Mouse (Mus musculus): Measurements from ENCODE around the gene Rnf144b. TPM values are rescaled to one million over a fixed set of nuclear protein-coding genes. Genes with fewer than 3 reads are reported as not detected.

Gene Rnf144b
- polyA plus RNA-seq, 1 experiment from 2014 or later, result 1.7 TPM

GRCm38 (mm10) chr13:47152390-47152789 lies 29.9 kb downstream of the Rnf144b start:
- H3K9ac ChIP-seq, result no peak overlapping the region
- no peaks in the 10 kb centered on the region for H3K9me3 ChIP-seq (replicated peaks)
- H3K27ac ChIP-seq, result no peak overlapping the region
- no peak overlapping the region for H3K4me2 ChIP-seq
- no peaks in the 10 kb centered on the region for H3K27me3 ChIP-seq
- ATAC-seq (replicated peaks; ENCODE audit: insufficient number of reproducible peaks, insufficient read depth, low FRiP score, low read depth), result no peak
- no peaks in the 10 kb centered on the region for H3K36me3 ChIP-seq
- WGBS, result 31% methylated on average over 7 of the region's 7 CpGs
- H3K4me3 ChIP-seq, result no peak overlapping the region
- H3K4me1 ChIP-seq (replicated peaks), result peaks cover 19% of the 10 kb centered on the region

GRCm38 (mm10) chr13:47153206-47153605 lies 30.8 kb downstream of the Rnf144b start:
- Histone ChIP-seq H3K36me3 (no peaks in the 10 kb centered on the region), H3K9ac (no peak overlapping the region), H3K4me3 (no peak overlapping the region), H3K4me2 (no peak overlapping the region), H3K27ac (no peak overlapping the region), H3K27me3 (no peaks in the 10 kb centered on the region), H3K4me1 (replicated peaks) (peaks cover 10% of the 10 kb centered on the region), H3K9me3 (replicated peaks) (no peaks in the 10 kb centered on the region)
- WGBS, result 77% methylated on average over 5 of the region's 5 CpGs
- no peak for ATAC-seq (replicated peaks; ENCODE audit: insufficient number of reproducible peaks, insufficient read depth, low FRiP score, low read depth)

GRCm38 (mm10) chr13:47154866-47155265 lies 32.4 kb downstream of the Rnf144b start:
- Histone ChIP-seq H3K27ac (no peak overlapping the region), H3K36me3 (no peaks in the 10 kb centered on the region), H3K4me3 (no peak overlapping the region), H3K4me1 (replicated peaks) (no peaks in the 10 kb centered on the region), H3K27me3 (no peaks in the 10 kb centered on the region), H3K4me2 (no peak overlapping the region), H3K9ac (no peak overlapping the region), H3K9me3 (replicated peaks) (no peaks in the 10 kb centered on the region)
- 76% methylated on average over 4 of the region's 4 CpGs for WGBS
- no peak for ATAC-seq (replicated peaks; ENCODE audit: insufficient number of reproducible peaks, insufficient read depth, low FRiP score, low read depth)

GRCm38 (mm10) chr13:47156841-47157240 lies 34.4 kb downstream of the Rnf144b start:
- WGBS, result 44% methylated on average over 5 of the region's 5 CpGs

GRCm38 (mm10) chr13:47162001-47162400 lies 39.5 kb downstream of the Rnf144b start:
- Histone ChIP-seq H3K9me3 (replicated peaks) (no peaks in the 10 kb centered on the region), H3K4me2 (no peak overlapping the region), H3K27ac (no peak overlapping the region), H3K36me3 (no peaks in the 10 kb centered on the region), H3K4me1 (replicated peaks) (no peaks in the 10 kb centered on the region), H3K4me3 (no peak overlapping the region), H3K27me3 (no peaks in the 10 kb centered on the region), H3K9ac (no peak overlapping the region)
- WGBS, result 82% methylated on average over 5 of the region's 5 CpGs
- no peak for ATAC-seq (replicated peaks; ENCODE audit: insufficient number of reproducible peaks, insufficient read depth, low FRiP score, low read depth)

More at GRCm38 (mm10) chr13:47156841-47157240, 34.4 kb downstream of the Rnf144b start:
- Histone ChIP-seq H3K27me3 (no peaks in the 10 kb centered on the region), H3K36me3 (no peaks in the 10 kb centered on the region), H3K9ac (no peak overlapping the region), H3K4me3 (no peak overlapping the region), H3K27ac (no peak overlapping the region), H3K9me3 (replicated peaks) (no peaks in the 10 kb centered on the region), H3K4me1 (replicated peaks) (no peaks in the 10 kb centered on the region), H3K4me2 (no peak overlapping the region)
- no peak for ATAC-seq (replicated peaks; ENCODE audit: insufficient number of reproducible peaks, insufficient read depth, low FRiP score, low read depth)

GRCm38 (mm10) chr13:47164732-47165131 lies 42.3 kb downstream of the Rnf144b start:
- 75% methylated on average over 5 of the region's 5 CpGs for WGBS
- ATAC-seq (replicated peaks; ENCODE audit: insufficient number of reproducible peaks, insufficient read depth, low FRiP score, low read depth), result no peak
- H3K9me3 ChIP-seq (replicated peaks), result no peaks in the 10 kb centered on the region
- no peak overlapping the region for H3K27ac ChIP-seq
- no peak overlapping the region for H3K4me3 ChIP-seq
- H3K9ac ChIP-seq, result no peak overlapping the region
- H3K4me2 ChIP-seq, result no peak overlapping the region
- H3K4me1 ChIP-seq (replicated peaks), result no peaks in the 10 kb centered on the region
- no peaks in the 10 kb centered on the region for H3K27me3 ChIP-seq
- no peaks in the 10 kb centered on the region for H3K36me3 ChIP-seq

GRCm38 (mm10) chr13:47165261-47165660 lies 42.8 kb downstream of the Rnf144b start:
- H3K4me2 ChIP-seq, result no peak overlapping the region
- ATAC-seq (replicated peaks; ENCODE audit: insufficient number of reproducible peaks, insufficient read depth, low FRiP score, low read depth), result no peak
- H3K27ac ChIP-seq, result no peak overlapping the region
- no peaks in the 10 kb centered on the region for H3K4me1 ChIP-seq (replicated peaks)
- no peaks in the 10 kb centered on the region for H3K27me3 ChIP-seq
- H3K36me3 ChIP-seq, result no peaks in the 10 kb centered on the region
- H3K9ac ChIP-seq, result no peak overlapping the region
- WGBS, result 86% methylated on average over 2 of the region's 2 CpGs
- H3K9me3 ChIP-seq (replicated peaks), result no peaks in the 10 kb centered on the region
- no peak overlapping the region for H3K4me3 ChIP-seq

GRCm38 (mm10) chr13:47168484-47168883 lies 46.0 kb downstream of the Rnf144b start:
- Histone ChIP-seq H3K4me2 (no peak overlapping the region), H3K9me3 (replicated peaks) (no peaks in the 10 kb centered on the region), H3K4me3 (no peak overlapping the region), H3K27me3 (no peaks in the 10 kb centered on the region), H3K27ac (no peak overlapping the region), H3K4me1 (replicated peaks) (no peaks in the 10 kb centered on the region), H3K9ac (no peak overlapping the region), H3K36me3 (no peaks in the 10 kb centered on the region)
- ATAC-seq (replicated peaks; ENCODE audit: insufficient number of reproducible peaks, insufficient read depth, low FRiP score, low read depth), result no peak
- 38% methylated on average over 11 of the region's 11 CpGs for WGBS

- Histone ChIP-seq H3K4me3 (no peak overlapping the region), H3K4me1 (replicated peaks) (no peaks in the 10 kb centered on the region), H3K4me2 (no peak overlapping the region), H3K27ac (no peak overlapping the region), H3K27me3 (no peaks in the 10 kb centered on the region), H3K9ac (no peak overlapping the region), H3K36me3 (no peaks in the 10 kb centered on the region), H3K9me3 (replicated peaks) (no peaks in the 10 kb centered on the region)
- WGBS, result 88% methylated on average over 4 of the region's 4 CpGs
- ATAC-seq (replicated peaks; ENCODE audit: insufficient number of reproducible peaks, insufficient read depth, low FRiP score, low read depth), result no peak
Measured at GRCm38 (mm10) chr13:47170026-47170425, 47.6 kb downstream of the Rnf144b start.

- Histone ChIP-seq H3K9me3 (replicated peaks) (no peaks in the 10 kb centered on the region), H3K27ac (no peak overlapping the region), H3K4me2 (no peak overlapping the region), H3K9ac (no peak overlapping the region), H3K36me3 (no peaks in the 10 kb centered on the region), H3K4me3 (no peak overlapping the region), H3K27me3 (no peaks in the 10 kb centered on the region), H3K4me1 (replicated peaks) (no peaks in the 10 kb centered on the region)
- WGBS, result 70% methylated on average over 13 of the region's 13 CpGs
- no peak for ATAC-seq (replicated peaks; ENCODE audit: insufficient number of reproducible peaks, insufficient read depth, low FRiP score, low read depth)
Measured at GRCm38 (mm10) chr13:47170811-47171555, 48.5 kb downstream of the Rnf144b start.

- H3K4me3 ChIP-seq, result no peak overlapping the region
- ATAC-seq (replicated peaks; ENCODE audit: insufficient number of reproducible peaks, insufficient read depth, low FRiP score, low read depth), result no peak
- WGBS, result 65% methylated on average over 10 of the region's 10 CpGs
Measured at GRCm38 (mm10) chr13:47172891-47173290, 50.4 kb downstream of the Rnf144b start.

GRCm38 (mm10) chr13:47178182-47178581 lies 55.7 kb downstream of the Rnf144b start:
- Histone ChIP-seq H3K27me3 (no peaks in the 10 kb centered on the region), H3K27ac (no peak overlapping the region), H3K9me3 (replicated peaks) (no peaks in the 10 kb centered on the region), H3K9ac (no peak overlapping the region), H3K4me2 (no peak overlapping the region), H3K4me1 (replicated peaks) (no peaks in the 10 kb centered on the region), H3K36me3 (no peaks in the 10 kb centered on the region), H3K4me3 (no peak overlapping the region)
- WGBS, result 65% methylated on average over 8 of the region's 8 CpGs
- no peak for ATAC-seq (replicated peaks; ENCODE audit: insufficient number of reproducible peaks, insufficient read depth, low FRiP score, low read depth)

More at GRCm38 (mm10) chr13:47172891-47173290, 50.4 kb downstream of the Rnf144b start:
- no peaks in the 10 kb centered on the region for H3K36me3 ChIP-seq
- no peak overlapping the region for H3K4me2 ChIP-seq
- H3K9ac ChIP-seq, result no peak overlapping the region
- H3K9me3 ChIP-seq (replicated peaks), result no peaks in the 10 kb centered on the region
- H3K4me1 ChIP-seq (replicated peaks), result no peaks in the 10 kb centered on the region
- no peaks in the 10 kb centered on the region for H3K27me3 ChIP-seq
- no peak overlapping the region for H3K27ac ChIP-seq

Data from heart, embryonic 15.5 days (tissue).